Mouse (Mus musculus) heart, embryonic 10.5 days (tissue): ENCODE measurements around the gene Dnmt3a. TPM values are rescaled to one million over a fixed set of nuclear protein-coding genes. Genes with fewer than 3 reads are reported as not detected.

Experiments used
- DNase-seq: peaks from one replicate; pipeline ENCODE4 v3.0.0-alpha.2; 2017; ENCODE audit warnings: low spot score
- H3K27ac ChIP-seq: fragments of 300-500 bp; sonication (generic); 2 replicates; pipeline ENCODE4 v1.5.1; 2016; ENCODE audit warnings: mild to moderate bottlenecking
- H3K27me3 ChIP-seq: fragments of 300-500 bp; sonication (generic); 2 replicates; pipeline ENCODE4 v1.6.1; 2016; ENCODE audit warnings: mild to moderate bottlenecking; ENCODE audit not compliant: poor library complexity, insufficient read depth, severe bottlenecking
- H3K36me3 ChIP-seq: fragments of 300-500 bp; sonication (generic); 2 replicates; pipeline ENCODE4 v1.6.1; 2016; ENCODE audit warnings: mild to moderate bottlenecking, moderate library complexity
- H3K4me1 ChIP-seq: fragments of 300-500 bp; sonication (generic); 2 replicates; pipeline ENCODE4 v1.6.1; 2016; ENCODE audit warnings: mild to moderate bottlenecking
- H3K4me3 ChIP-seq: fragments of 300-500 bp; sonication (generic); 2 replicates; pipeline ENCODE4 v1.5.1; 2016; ENCODE audit warnings: mild to moderate bottlenecking, moderate library complexity
- H3K9me3 ChIP-seq: fragments of 300-500 bp; sonication (generic); 2 replicates; pipeline ENCODE4 v1.6.1; 2016; ENCODE audit warnings: mild to moderate bottlenecking, moderate library complexity
- WGBS: fragments of 180-500 bp; shearing (Covaris S2); methylation state at CpG from one replicate; pipeline ENCODE4 v1.1.7; 2016; 5-methylcytosine and 5-hydroxymethylcytosine counted together
- polyA plus RNA-seq: library from polyadenylated mRNA; unstranded; fragments of >200 nt; fragmentation: Nextera tagmentation; extraction: Ambion mirVana; gene quantifications from 2 replicates; pipeline ENCODE4 v1.2.1, GENCODE M21; 2016

Dnmt3a gene
- polyA plus RNA-seq, 1 experiment from 2014 or later: 154 TPM

DNA sequence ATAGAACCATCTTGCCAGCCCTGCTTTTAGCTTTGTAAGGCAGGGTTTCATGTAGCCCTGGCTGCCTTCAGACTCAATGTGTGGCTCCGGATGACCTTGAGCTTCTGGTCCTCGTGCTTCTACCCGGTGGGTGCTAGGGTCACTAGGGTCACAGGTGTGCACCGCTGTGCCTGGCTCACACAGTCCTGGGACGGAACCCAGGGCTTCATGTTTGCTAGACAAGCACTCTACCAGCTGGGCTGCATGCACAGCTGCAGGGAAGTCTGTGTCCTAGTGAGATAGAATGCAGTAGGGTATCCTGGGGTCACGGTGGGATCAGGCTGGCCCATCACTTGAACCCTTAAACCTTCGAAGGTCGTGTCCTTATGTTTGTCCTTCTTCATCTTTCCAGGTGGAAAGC, 59.8 kb downstream of the Dnmt3a start:
- Histone ChIP-seq H3K4me1 (peaks cover 40% of the 10 kb centered on the region), H3K27ac (no peak overlapping the region), H3K36me3 (peaks cover 41% of the 10 kb centered on the region), H3K4me3 (no peak overlapping the region), H3K9me3 (no peaks in the 10 kb centered on the region), H3K27me3 (no peaks in the 10 kb centered on the region)
- 90% methylated on average over 8 of the region's 8 CpGs for WGBS
- no peak for DNase-seq

DNA sequence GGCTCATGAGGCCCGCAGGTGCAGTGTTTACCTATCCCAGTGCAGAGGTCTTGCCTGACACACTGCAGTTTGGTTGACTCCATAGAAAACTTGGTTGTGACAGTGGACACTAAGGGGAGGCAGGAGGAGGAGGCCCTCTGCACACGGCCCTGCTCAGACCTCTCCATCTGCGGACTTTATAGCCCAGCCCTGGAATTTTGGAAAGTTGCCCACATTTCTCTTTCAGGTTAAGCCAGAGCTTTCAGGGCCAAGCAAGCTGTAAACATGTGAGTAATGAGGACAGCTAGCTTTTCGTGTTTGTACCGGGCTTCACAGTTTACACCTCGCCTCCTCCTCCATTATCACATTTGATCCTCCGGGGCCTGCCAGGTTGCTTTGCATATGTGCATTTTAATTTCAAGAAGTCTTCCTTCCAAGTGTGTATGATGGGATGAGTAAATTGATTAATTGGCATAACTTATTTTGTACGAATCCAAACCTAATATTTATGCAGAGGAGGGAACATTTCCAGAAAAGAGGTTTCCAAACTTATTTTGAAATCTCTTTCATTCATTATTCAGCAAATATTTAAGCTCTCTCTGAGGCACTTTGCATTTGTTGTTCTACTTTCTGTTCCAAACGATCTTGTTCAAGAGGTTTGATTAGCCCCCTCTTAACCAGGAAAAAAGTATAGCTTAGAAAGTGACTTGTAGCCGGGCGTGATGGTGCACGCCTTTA, 61.0 kb downstream of the Dnmt3a start:
- Histone ChIP-seq H3K27me3 (no peaks in the 10 kb centered on the region), H3K27ac (no peak overlapping the region), H3K4me3 (no peak overlapping the region), H3K4me1 (peaks cover 45% of the 10 kb centered on the region), H3K9me3 (no peaks in the 10 kb centered on the region), H3K36me3 (peaks cover 38% of the 10 kb centered on the region)
- 81% methylated on average over 12 of the region's 12 CpGs for WGBS
- no peak for DNase-seq

DNA sequence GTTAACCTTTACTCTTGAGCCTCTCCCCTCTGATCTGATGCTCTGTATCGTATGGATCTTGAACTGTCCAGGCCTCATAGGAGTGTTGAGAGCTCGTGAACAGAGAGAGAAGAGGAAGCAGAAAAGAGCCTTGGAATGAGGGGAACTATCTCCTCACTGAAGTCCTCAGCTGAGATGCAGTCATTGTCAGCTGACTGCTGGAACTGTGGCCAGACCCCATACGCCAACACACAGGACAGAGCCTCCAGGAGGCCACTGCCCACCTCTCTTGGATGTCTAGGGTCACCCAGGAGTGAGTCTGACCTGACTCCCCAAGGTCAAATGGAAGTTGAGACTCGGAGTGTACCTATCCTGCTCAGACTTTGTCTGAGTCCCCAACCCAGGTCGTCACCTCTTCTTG, 62.3 kb downstream of the Dnmt3a start:
- Histone ChIP-seq H3K36me3 (peaks cover 39% of the 10 kb centered on the region), H3K27ac (peak overlapping the region; percentile 76)

DNA sequence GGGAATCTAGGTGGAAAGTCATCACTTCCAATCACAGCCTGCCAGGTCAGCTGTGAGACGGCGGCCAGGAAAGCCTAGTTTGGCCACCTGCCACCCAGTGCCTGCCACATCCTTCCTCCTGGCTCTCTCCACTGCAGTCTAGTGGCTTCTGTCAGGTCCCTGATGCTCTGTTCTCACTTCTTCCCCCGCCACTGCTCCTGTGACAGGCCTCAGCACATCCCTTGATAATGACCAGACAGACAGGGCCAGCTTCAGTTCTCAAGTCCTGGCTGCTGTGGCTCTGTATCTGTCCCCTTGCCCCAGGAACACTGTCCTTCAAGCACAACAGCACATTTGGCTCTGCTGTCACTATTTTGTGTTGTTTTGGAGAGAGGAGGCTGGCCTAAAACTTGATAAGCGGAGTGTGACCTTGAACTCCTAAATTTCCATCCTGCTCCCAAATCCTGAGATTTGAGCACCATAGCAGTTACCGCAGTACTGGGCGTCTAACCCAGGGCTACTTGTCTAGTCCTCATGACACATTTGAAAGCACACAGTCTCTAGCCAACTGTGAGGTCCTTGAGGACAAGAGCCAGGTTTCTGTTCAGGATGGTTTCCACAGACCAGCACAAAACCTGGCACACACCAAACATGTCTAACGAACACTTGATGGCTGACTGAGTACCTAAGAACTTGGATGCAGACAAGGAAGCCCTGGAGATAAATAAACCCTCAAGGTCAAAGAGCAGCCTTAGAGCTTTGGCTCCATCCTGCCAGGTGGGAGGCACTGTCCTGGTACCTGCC, 63.1 kb downstream of the Dnmt3a start:
- no peak overlapping the region for H3K4me3 ChIP-seq
- H3K27ac ChIP-seq: peak overlapping the region; percentile 76
- DNase-seq: no peak
- no peaks in the 10 kb centered on the region for H3K27me3 ChIP-seq
- peaks cover 47% of the 10 kb centered on the region for H3K36me3 ChIP-seq
- 57% methylated on average over 7 of the region's 7 CpGs for WGBS
- H3K9me3 ChIP-seq: no peaks in the 10 kb centered on the region
- H3K4me1 ChIP-seq: peaks cover 66% of the 10 kb centered on the region

More for the DNA sequence above, 62.3 kb downstream of the Dnmt3a start:
- DNase-seq: no peak
- Histone ChIP-seq H3K9me3 (no peaks in the 10 kb centered on the region), H3K4me1 (peaks cover 58% of the 10 kb centered on the region), H3K4me3 (no peak overlapping the region), H3K27me3 (no peaks in the 10 kb centered on the region)
- 58% methylated on average over 5 of the region's 5 CpGs for WGBS

DNA sequence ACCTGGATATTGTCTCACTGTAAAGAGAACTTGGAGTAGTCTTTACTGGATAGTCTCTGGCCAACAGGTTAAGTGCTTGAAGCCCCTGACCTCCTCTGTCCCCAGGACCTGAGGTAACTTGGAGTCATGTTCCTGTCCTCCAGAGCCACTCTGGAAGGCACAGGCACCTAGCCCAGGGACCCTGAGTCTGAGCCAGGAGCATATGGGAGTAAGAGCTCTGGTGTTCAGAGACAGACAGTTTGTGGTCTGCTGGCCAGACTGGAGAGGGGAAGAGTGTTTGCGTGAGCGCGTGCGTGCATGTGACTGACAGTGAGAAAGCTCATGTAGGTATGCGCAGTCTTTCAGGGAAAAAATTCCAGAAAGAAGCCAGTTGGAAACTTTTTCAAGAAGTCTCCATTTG, 64.2 kb downstream of the Dnmt3a start:
- Histone ChIP-seq H3K9me3 (no peaks in the 10 kb centered on the region), H3K27ac (peak overlapping the region; percentile 18; the same call in 1 of the 2 replicates), H3K4me3 (no peak overlapping the region), H3K4me1 (peaks cover 71% of the 10 kb centered on the region), H3K27me3 (no peaks in the 10 kb centered on the region), H3K36me3 (peaks cover 45% of the 10 kb centered on the region)
- 85% methylated on average over 5 of the region's 5 CpGs for WGBS
- no peak for DNase-seq

DNA sequence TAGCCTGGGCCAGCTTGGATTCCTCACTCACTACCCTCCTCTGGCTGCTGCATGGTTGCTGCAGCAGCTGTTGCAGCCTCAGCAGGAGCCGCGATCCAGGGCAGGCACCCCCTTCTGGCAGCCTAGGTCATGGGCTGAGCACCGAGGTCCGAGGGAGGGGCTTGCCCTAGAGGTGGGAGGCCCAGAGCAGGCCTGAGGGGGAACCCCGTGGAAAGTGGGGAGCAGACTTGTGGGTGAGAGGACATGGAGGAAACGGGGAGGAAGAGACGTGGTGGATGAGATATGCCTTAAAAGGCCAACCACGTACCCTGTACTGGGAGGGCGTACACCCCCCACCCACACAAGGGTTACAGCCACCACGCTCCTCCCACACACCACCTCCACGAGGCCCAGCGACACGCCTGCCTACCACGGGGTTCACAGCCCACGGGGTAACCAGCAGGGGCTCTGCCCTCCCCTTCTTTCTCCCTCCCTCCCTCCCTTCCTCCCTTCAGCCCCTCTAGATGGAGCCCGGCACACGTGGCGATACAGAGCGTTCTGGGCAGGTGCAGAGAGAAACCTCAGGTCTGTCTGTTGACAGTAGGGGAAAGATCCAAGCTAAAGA, 65.2 kb downstream of the Dnmt3a start:
- no peaks in the 10 kb centered on the region for H3K27me3 ChIP-seq
- DNase-seq: peak; percentile 84
- H3K27ac ChIP-seq: peak overlapping the region; percentile 86
- H3K4me1 ChIP-seq: peaks cover 71% of the 10 kb centered on the region
- peak overlapping the region; percentile 43 for H3K4me3 ChIP-seq
- no peaks in the 10 kb centered on the region for H3K9me3 ChIP-seq
- WGBS: 15% methylated on average over 19 of the region's 19 CpGs
- H3K36me3 ChIP-seq: peaks cover 41% of the 10 kb centered on the region

DNA sequence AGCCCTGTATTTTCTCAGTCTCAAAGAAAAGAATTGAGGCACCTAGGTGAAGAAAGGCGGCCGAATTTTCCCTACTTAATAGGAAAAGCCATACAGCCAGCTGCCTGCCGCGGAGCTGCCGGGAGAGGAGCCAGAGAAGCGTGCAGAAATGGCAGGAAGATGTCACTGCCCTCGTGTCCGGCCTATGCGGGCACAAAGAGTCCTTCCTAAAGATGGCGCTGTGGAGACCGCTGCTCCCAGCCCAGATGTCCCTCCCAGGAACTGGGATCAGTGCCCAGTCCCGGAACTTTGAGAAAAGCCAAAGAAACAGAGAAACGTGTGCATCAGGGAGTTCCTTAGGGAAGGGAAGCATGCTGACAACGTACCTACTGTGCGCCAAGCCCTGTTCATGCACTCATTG, 65.8 kb downstream of the Dnmt3a start:
- peaks cover 41% of the 10 kb centered on the region for H3K36me3 ChIP-seq
- H3K4me3 ChIP-seq: no peak overlapping the region

DNA sequence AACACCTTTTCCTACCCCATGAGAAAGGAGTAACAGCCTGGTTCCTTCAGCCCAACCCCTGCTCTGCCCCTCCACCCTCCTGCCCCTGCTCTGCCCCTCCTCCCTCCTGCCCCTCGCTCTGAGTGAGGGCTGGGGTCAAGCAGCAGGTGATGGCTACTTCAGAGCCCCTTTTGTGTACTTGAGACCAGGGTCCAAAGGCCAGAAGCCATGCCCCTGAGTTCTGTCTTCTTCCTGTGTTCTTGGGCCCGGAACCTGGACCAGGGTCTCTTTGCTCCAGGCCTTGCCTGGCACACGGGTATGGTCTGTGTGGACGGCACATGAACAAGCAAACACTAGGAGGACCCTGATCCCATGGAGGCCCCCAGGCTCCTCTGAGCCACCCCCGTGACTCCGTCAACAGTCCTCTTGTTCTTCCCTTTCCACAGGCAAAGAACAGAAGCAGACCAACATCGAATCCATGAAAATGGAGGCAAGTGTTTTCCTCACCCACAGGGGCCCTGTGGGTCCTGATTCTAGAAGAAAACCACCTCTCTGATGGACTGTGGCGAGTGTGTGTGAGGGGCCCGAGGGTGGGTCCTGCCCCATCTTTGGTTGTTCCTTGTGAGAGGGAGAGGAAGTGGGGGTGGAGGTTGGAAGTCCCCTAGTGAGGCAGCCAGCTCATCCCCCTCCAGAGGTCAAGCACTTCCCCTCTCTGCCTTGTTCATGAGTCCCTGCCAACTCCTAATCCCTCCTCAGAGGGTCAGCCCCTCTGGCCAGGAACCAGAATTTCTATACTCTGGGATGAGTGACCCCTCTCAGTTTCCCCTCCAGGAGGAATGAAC, 66.8 kb downstream of the Dnmt3a start:
- peak overlapping the region; percentile 86 for H3K27ac ChIP-seq
- H3K27me3 ChIP-seq: no peaks in the 10 kb centered on the region
- peaks cover 46% of the 10 kb centered on the region for H3K36me3 ChIP-seq
- H3K9me3 ChIP-seq: no peaks in the 10 kb centered on the region
- H3K4me3 ChIP-seq: no peak overlapping the region
- no peak for DNase-seq
- WGBS: 72% methylated on average over 9 of the region's 9 CpGs
- peaks cover 76% of the 10 kb centered on the region for H3K4me1 ChIP-seq

More for the DNA sequence above, 65.8 kb downstream of the Dnmt3a start:
- H3K9me3 ChIP-seq: no peaks in the 10 kb centered on the region
- H3K27me3 ChIP-seq: no peaks in the 10 kb centered on the region
- WGBS: 36% methylated on average over 15 of the region's 15 CpGs
- H3K27ac ChIP-seq: peak overlapping the region; percentile 86
- no peak for DNase-seq
- peaks cover 71% of the 10 kb centered on the region for H3K4me1 ChIP-seq

DNA sequence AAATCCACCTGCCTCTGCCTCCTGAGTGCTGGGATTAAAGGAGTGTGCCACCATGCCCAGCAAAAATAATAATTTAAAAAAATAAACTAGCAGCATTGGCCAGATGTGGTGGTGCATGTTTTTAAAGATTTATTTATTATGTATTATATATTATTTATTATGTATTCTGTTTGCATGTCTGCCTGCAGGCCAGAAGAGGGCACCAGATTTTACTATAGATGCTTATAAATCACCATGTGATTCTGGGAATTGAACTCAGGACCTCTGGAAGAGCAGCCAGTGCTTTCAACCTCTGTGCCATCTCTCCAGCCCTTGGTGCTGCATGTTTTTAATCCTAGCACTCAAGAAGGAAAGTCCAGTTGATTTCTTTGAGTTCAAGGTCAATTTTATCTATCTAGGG, 69.7 kb downstream of the Dnmt3a start:
- DNase-seq: no peak
- no peak overlapping the region for H3K4me3 ChIP-seq
- no peaks in the 10 kb centered on the region for H3K27me3 ChIP-seq
- H3K4me1 ChIP-seq: peaks cover 63% of the 10 kb centered on the region
- peaks cover 63% of the 10 kb centered on the region for H3K36me3 ChIP-seq
- H3K27ac ChIP-seq: no peak overlapping the region
- H3K9me3 ChIP-seq: no peaks in the 10 kb centered on the region

DNA sequence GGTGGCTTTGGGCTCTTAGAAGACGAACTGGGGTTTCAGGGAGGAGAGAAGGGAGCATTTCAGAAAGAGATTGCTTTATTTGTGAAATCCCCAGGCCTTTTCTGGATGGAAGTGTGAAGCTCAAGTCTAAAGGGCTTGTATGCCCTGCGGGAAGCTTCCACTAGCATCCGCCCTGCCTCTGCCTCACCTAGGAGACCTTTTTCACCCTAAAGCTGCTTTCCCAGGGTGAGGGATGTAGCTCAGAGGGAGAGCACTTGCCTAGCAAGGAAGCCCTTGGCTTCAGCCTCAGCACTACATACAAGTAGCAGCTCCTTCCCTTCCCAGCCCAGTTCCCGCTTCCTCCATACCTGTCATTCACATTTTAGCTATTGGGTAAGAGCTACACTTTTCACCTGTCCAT, 71.6 kb downstream of the Dnmt3a start:
- peaks cover 71% of the 10 kb centered on the region for H3K36me3 ChIP-seq
- WGBS: 83% methylated on average over 4 of the region's 4 CpGs
- no peak for DNase-seq
- no peak overlapping the region for H3K4me3 ChIP-seq
- H3K9me3 ChIP-seq: no peaks in the 10 kb centered on the region
- no peak overlapping the region for H3K27ac ChIP-seq
- H3K27me3 ChIP-seq: no peaks in the 10 kb centered on the region
- peaks cover 47% of the 10 kb centered on the region for H3K4me1 ChIP-seq

DNA sequence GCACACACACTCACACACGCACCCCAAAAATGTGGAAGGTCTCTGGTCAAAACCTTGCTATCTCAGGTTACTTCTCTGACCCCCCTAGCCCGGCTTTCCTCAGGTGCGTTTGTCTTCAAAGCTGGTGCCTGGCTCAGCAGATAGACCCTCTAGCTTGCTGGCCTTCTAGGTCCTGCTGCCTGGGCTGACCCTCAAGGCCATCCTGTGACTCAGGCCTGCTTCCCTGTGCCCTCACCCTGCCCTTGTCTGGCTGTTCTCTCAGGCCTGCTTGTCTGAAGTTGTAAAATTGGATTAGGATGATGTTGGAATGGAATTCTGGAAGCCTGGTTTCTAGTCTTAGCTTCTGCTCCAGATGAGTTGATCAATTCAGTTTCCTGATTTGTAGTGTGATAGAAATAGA, 75.7 kb downstream of the Dnmt3a start:
- Histone ChIP-seq H3K4me1 (peaks cover 56% of the 10 kb centered on the region), H3K9me3 (no peaks in the 10 kb centered on the region), H3K27ac (no peak overlapping the region), H3K27me3 (no peaks in the 10 kb centered on the region), H3K36me3 (peaks cover 45% of the 10 kb centered on the region), H3K4me3 (no peak overlapping the region)
- WGBS: 73% methylated on average over 3 of the region's 3 CpGs
- no peak for DNase-seq

DNA sequence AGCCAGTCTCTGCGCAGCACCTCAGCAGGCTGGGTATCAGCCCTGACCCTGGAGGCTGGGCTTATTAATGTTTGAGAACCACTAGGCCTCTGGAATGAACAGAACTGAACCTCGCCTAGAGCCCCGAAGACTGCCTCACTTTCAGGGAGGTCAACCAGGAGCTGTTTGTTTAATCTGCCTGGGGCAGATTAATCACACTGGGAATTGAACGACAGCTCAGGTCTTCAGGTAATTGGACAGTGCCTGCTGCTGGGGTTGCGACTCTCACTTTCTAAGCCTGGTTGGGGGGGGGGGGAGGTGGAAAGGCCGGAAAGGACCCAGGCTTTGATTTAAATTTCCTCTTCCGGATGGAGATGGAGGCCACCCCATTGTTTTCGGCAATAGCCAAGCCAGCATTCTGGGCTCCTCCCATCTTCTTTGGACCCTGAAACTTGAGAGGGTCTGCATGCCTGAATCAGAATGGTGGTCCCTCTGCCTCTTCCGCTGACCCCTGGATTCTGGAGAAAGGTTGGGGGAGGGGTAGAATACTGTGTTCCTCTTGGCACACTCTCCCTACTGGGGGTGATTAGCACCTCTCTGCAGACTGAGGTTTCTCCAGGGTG, 79.2 kb downstream of the Dnmt3a start:
- Histone ChIP-seq H3K9me3 (no peaks in the 10 kb centered on the region; the same call in 1 of the 2 replicates), H3K4me3 (no peak overlapping the region), H3K27ac (peak overlapping the region; percentile 67), H3K4me1 (peaks cover 71% of the 10 kb centered on the region), H3K36me3 (peaks cover 25% of the 10 kb centered on the region; the same call in 1 of the 2 replicates), H3K27me3 (no peaks in the 10 kb centered on the region)
- no peak for DNase-seq
- 15% methylated on average over 9 of the region's 9 CpGs for WGBS
